Mouse (Mus musculus): ENCODE measurements around the gene Cnksr1.

GRCm38 (mm10) chr4:134246719-134247258 lies 8.6 kb upstream of the Cnksr1 start, which contains the start of gene Gm30191:
- TF ChIP-seq CTCF (IDR thresholded peaks at IDR 0.05; ENCODE audit: low read depth) (no peak), EP300 (IDR thresholded peaks at IDR 0.05; ENCODE audit: low read depth) (no peak)

Data from liver, embryonic 14.5 days (tissue).